Mouse (Mus musculus): ENCODE data around the gene C1qtnf12. TPM values are rescaled to one million over a fixed set of nuclear protein-coding genes. Genes with fewer than 3 reads are reported as not detected.

C1qtnf12 gene
- polyA plus RNA-seq, 1 experiment from 2014 or later, result 21.2 TPM

DNA sequence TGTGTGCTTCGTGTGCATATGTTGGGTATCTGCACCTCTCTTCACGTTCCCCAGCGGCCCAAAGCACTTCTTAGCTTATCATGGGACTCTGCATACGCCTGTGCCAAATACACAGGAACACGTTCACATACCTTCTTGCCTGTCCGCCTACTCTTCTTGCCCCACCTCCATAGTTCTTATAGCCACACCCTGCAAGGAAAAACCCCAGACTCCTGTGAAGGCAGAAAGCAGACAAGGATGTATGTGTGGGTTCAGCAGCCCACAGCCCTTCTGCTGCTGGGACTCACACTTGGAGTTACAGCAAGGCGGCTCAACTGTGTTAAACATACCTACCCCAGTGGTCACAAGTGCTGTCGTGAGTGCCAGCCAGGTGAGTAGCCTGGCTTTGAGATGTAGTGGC, 51.5 kb downstream of the C1qtnf12 start, which contains the start of gene Tnfrsf4:
TSS of gene Tnfrsf4 (plus strand) at position 207 of the 400 bp plus-strand sequence.
- no peak within 1 kb of the TSS for H3K27ac ChIP-seq (replicated peaks; ENCODE audit: low read depth, low read length)
- WGBS, result 88% methylated on average over 8 of the region's 8 CpGs
- no peak for ATAC-seq (replicated peaks; ENCODE audit: insufficient number of reproducible peaks, low FRiP score, low TSS enrichment, low read depth)
- no peak within 1 kb of the TSS for H3K4me2 ChIP-seq (ENCODE audit: low read depth, low read length)
- no peaks in the 10 kb centered on the region for H3K4me1 ChIP-seq (ENCODE audit: control insufficient read depth, insufficient read depth, low read length)
- no peaks in the 10 kb centered on the region for H3K27me3 ChIP-seq (ENCODE audit: control insufficient read depth, insufficient read depth, low read length)
- H3K36me3 ChIP-seq (replicated peaks; ENCODE audit: control insufficient read depth, insufficient read depth, low read depth, low read length), result peaks cover 6% of the 10 kb centered on the region
- H3K4me3 ChIP-seq (ENCODE audit: low read depth, low read length), result no peak within 1 kb of the TSS
- no peak within 1 kb of the TSS for H3K9ac ChIP-seq (replicated peaks; ENCODE audit: low read length)
- no peaks in the 10 kb centered on the region for H3K9me3 ChIP-seq (replicated peaks; ENCODE audit: control insufficient read depth, low read length)
- DNase-seq (ENCODE audit: low spot score), result no peak

DNA sequence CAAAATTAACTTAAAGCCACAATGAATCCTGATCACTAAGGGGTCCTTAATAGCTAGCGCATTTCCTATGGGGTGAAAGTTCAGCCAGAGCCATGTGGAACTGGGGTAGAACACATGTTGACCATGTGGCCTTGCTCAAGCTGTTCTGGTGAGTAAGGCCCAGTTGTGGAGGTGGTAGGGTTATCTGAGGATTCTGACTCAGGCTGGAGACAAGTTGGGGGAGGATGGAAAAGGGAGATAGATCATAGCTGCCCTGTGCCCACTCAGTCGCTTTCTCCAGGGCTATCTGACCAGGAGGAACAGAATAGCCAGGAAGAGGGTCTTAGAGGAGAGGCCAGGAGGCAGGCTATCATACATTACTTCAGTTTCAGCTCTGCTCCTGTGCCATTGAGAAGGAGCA, 52.3 kb downstream of the C1qtnf12 start:
- DNase-seq (ENCODE audit: low spot score) (no peak), ATAC-seq (replicated peaks; ENCODE audit: insufficient number of reproducible peaks, low FRiP score, low TSS enrichment, low read depth) (no peak)
- no peak overlapping the region for H3K27ac ChIP-seq (replicated peaks; ENCODE audit: low read depth, low read length)
- no peak overlapping the region for H3K4me2 ChIP-seq (ENCODE audit: low read depth, low read length)
- peaks cover 3% of the 10 kb centered on the region for H3K36me3 ChIP-seq (replicated peaks; ENCODE audit: control insufficient read depth, insufficient read depth, low read depth, low read length)
- H3K9me3 ChIP-seq (replicated peaks; ENCODE audit: control insufficient read depth, low read length), result no peaks in the 10 kb centered on the region
- no peaks in the 10 kb centered on the region for H3K27me3 ChIP-seq (ENCODE audit: control insufficient read depth, insufficient read depth, low read length)
- 76% methylated on average over 2 of the region's 2 CpGs for WGBS
- no peak overlapping the region for H3K4me3 ChIP-seq (ENCODE audit: low read depth, low read length)
- no peaks in the 10 kb centered on the region for H3K4me1 ChIP-seq (ENCODE audit: control insufficient read depth, insufficient read depth, low read length)
- H3K9ac ChIP-seq (replicated peaks; ENCODE audit: low read length), result no peak overlapping the region

Other genes starting within 250 kb of the C1qtnf12 start
- 0.56 and 0.70 TPM in 2 replicates for gene Tmem240, start 227.5 kb upstream of the C1qtnf12 start, polyA plus RNA-seq (2014; fragmentation: Nextera tagmentation; extraction: Ambion mirVana)
- gene Atad3a, start 201.2 kb upstream of the C1qtnf12 start, polyA plus RNA-seq (2014; fragmentation: Nextera tagmentation; extraction: Ambion mirVana), result 79.0 and 87.2 TPM in 2 replicates
- gene Vwa1, start 187.6 kb upstream of the C1qtnf12 start, polyA plus RNA-seq (2014; fragmentation: Nextera tagmentation; extraction: Ambion mirVana), result 4.7 and 5.9 TPM in 2 replicates
- 0.18 and 0.26 TPM in 2 replicates for gene Tmem88b, start 176.4 kb upstream of the C1qtnf12 start, polyA plus RNA-seq (2014; fragmentation: Nextera tagmentation; extraction: Ambion mirVana)
- gene Ankrd65, start 171.9 kb upstream of the C1qtnf12 start, polyA plus RNA-seq (2014; fragmentation: Nextera tagmentation; extraction: Ambion mirVana), result not detected in 2 replicates
- 250 and 256 TPM in 2 replicates for gene Mrpl20, start 159.4 kb upstream of the C1qtnf12 start, polyA plus RNA-seq (2014; fragmentation: Nextera tagmentation; extraction: Ambion mirVana)
- 170 and 173 TPM in 2 replicates for gene Ccnl2, start 149.8 kb upstream of the C1qtnf12 start, polyA plus RNA-seq (2014; fragmentation: Nextera tagmentation; extraction: Ambion mirVana)
- gene Aurkaip1, start 131.0 kb upstream of the C1qtnf12 start, polyA plus RNA-seq (2014; fragmentation: Nextera tagmentation; extraction: Ambion mirVana), result 121 and 123 TPM in 2 replicates
- 34.4 and 38.2 TPM in 2 replicates for gene Mxra8, start 122.6 kb upstream of the C1qtnf12 start, polyA plus RNA-seq (2014; fragmentation: Nextera tagmentation; extraction: Ambion mirVana)
- gene Dvl1, start 114.9 kb upstream of the C1qtnf12 start, polyA plus RNA-seq (2014; fragmentation: Nextera tagmentation; extraction: Ambion mirVana), result 6.8 and 7.7 TPM in 2 replicates
- gene Tas1r3, start 99.0 kb upstream of the C1qtnf12 start, polyA plus RNA-seq (2014; fragmentation: Nextera tagmentation; extraction: Ambion mirVana), result 0.15 and 0.27 TPM in 2 replicates
- gene Cptp, start 92.9 kb upstream of the C1qtnf12 start, polyA plus RNA-seq (2014; fragmentation: Nextera tagmentation; extraction: Ambion mirVana), result 18.3 and 21.1 TPM in 2 replicates
- 92.8 and 93.0 TPM in 2 replicates for gene Ints11, start 92.8 kb upstream of the C1qtnf12 start, polyA plus RNA-seq (2014; fragmentation: Nextera tagmentation; extraction: Ambion mirVana)
- gene Pusl1, start 70.5 kb upstream of the C1qtnf12 start, polyA plus RNA-seq (2014; fragmentation: Nextera tagmentation; extraction: Ambion mirVana), result 35.6 and 39.3 TPM in 2 replicates
- gene Acap3, start 70.5 kb upstream of the C1qtnf12 start, polyA plus RNA-seq (2014; fragmentation: Nextera tagmentation; extraction: Ambion mirVana), result 18.6 and 21.2 TPM in 2 replicates
- gene Ube2j2, start 18.5 kb upstream of the C1qtnf12 start, polyA plus RNA-seq (2014; fragmentation: Nextera tagmentation; extraction: Ambion mirVana), result 158 and 161 TPM in 2 replicates
- gene B3galt6, start 30.3 kb downstream of the C1qtnf12 start, polyA plus RNA-seq (2014; fragmentation: Nextera tagmentation; extraction: Ambion mirVana), result 17.8 and 18.9 TPM in 2 replicates
- 137 and 150 TPM in 2 replicates for gene Sdf4, start 30.6 kb downstream of the C1qtnf12 start, polyA plus RNA-seq (2014; fragmentation: Nextera tagmentation; extraction: Ambion mirVana)
- 0.21 and 0.34 TPM in 2 replicates for gene Tnfrsf4, start 51.5 kb downstream of the C1qtnf12 start, polyA plus RNA-seq (2014; fragmentation: Nextera tagmentation; extraction: Ambion mirVana)
- gene Tnfrsf18, start 63.8 kb downstream of the C1qtnf12 start, polyA plus RNA-seq (2014; fragmentation: Nextera tagmentation; extraction: Ambion mirVana), result 0.38 and 0.55 TPM in 2 replicates
- gene Ttll10, start 97.1 kb downstream of the C1qtnf12 start, polyA plus RNA-seq (2014; fragmentation: Nextera tagmentation; extraction: Ambion mirVana), result 0.38 and 0.78 TPM in 2 replicates
- 47.4 and 48.7 TPM in 2 replicates for gene 9430015G10Rik, start 147.7 kb downstream of the C1qtnf12 start, polyA plus RNA-seq (2014; fragmentation: Nextera tagmentation; extraction: Ambion mirVana)
- 0.38 and 0.43 TPM in 2 replicates for gene Rnf223, start 168.2 kb downstream of the C1qtnf12 start, polyA plus RNA-seq (2014; fragmentation: Nextera tagmentation; extraction: Ambion mirVana)
- 39.4 and 47.6 TPM in 2 replicates for gene Agrn, start 235.2 kb downstream of the C1qtnf12 start, polyA plus RNA-seq (2014; fragmentation: Nextera tagmentation; extraction: Ambion mirVana)
- gene Isg15, start 238.5 kb downstream of the C1qtnf12 start, polyA plus RNA-seq (2014; fragmentation: Nextera tagmentation; extraction: Ambion mirVana), result 0.29 and 0.49 TPM in 2 replicates
- 0.55 and 0.56 TPM in 2 replicates for gene AW011738, start 241.0 kb downstream of the C1qtnf12 start, polyA plus RNA-seq (2014; fragmentation: Nextera tagmentation; extraction: Ambion mirVana)

Data from embryonic facial prominence, embryonic 11.5 days (tissue).